Mouse (Mus musculus) right cerebral cortex, postnatal 36 days (tissue): ENCODE measurements around the gene Zfp654.

Experiments
- DNase-seq, 2 experiments: peaks; one replicate each; pipeline ENCODE4 v3.0.0; 2022; ENCODE audit warnings: low spot score in 2 of 2, mixed read lengths in 1 of 2

Zfp654 gene

DNA sequence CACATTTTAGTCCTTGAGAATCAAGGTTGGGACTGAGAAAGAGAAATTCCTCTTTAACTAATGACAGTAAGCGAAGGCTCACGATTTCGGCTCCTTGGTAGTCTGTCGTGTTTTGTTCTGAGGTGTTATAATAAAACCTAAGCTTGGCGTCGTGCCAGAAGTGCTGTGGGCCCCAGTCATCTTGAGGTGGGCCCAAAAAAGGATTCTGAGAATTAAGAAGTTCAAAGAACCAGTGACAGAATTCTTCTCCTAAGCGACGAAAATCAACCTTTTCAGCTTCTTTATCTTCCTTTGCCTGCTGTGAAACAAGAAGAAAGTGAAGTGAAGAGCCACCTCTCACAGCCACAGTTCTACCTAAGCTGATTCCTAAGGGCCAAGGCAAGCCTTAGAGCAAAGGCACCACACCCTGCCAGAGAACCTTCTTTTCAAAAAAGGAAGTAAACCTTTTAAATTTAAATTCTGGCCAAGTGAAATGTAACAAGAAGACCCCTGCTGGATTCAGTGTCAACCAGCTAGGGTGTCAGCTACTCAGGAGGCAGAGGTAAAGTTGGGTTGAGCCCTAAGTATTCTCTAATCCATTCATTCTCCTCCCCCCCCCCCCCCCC is 84.7 kb downstream of the Zfp654 start:
- DNase-seq, result no peak

DNA sequence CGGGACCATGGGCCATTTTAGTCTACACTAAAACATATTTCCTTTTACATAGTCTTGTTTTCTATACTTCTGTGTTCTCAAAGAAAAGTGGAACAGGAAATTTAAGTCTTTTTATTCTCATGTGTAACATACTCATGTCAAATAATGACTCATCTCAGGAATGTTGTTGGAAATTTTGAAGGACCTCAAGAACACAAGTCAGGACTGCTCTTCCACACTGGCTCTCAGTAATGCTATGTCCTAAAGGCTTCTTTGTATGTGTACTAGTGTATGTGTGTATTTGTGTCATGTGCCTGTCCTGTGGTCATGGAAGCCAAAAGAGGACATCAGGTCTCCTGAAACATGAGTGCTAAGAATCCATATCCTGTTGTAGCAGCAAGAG is 92.2 kb downstream of the Zfp654 start:
- no peak for DNase-seq

GRCm38 (mm10) chr16:64758561-64759244 is 92.7 kb downstream of the Zfp654 start:
- DNase-seq, result no peak

DNA sequence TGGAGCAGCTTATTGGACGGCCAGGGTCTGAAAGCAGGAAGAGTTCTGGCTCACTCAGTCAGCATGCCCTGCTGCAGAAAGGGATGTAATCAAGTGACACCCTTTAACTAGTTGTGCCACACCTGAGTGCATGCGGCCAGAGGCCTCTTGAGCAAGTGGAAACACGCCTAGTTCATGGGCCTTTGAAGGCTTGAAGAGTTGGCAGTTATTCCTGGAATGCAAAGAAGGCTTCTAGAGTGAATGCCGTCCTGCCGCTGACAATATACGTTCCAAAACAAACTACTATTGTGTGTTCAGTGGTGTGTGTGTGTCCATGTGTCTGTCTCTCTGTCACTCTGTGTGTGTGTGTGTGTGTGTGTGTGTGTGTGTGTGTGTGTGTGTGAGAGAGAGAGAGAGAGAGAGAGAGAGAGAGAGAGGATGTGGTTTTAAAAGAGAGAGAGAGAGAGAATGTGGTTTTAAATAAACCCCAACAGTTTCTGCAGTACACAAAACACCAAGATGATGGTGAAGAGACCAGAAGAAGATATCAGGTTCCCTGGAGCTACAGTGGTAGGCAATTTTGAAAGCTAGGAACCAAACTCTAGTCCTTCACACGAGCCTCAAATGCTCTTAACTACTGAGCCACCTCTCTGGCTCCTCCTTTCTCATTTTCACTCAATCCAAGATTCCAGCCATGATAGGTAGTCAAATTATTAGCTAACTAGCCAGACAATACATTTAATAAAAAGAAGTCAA is 93.6 kb downstream of the Zfp654 start:
- DNase-seq, result no peak

GRCm38 (mm10) chr16:64756321-64756720 is 95.1 kb downstream of the Zfp654 start:
- no peak for DNase-seq

- DNase-seq, result no peak
Observed at GRCm38 (mm10) chr16:64754743-64755139, 96.7 kb downstream of the Zfp654 start.

DNA sequence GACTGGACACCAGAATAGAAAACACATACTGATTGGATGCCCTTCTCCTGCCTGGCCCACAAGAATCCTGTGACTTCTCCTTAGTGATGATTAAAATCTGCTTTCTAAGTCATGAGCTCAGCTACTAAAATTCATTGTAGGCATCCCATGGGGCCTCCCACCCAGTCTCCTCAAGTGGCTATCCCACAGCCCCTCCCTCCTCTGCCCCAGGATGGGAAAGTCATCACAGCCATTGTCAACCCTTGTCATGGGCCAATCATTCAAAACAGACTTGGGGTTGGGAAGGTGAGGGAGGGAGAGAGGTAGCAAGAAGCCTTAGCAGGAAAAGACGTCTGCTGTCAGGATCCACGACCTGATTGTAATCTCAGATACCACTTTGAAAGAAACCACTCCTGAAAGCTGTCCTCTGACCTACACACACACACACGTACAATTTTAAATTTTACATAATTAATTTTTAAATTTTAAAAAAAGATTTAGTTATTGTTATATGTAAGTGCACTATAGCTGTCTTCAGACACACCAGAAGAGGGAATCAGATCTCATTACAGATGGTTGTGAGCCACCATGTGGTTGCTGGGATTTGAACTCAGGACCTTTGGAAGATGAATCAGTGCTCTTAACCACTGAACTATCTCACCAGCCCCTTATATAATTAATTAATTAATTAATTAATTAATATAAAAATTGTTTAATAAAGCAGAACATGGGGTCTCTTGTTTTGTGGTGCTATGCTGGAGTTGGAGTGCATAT is 97.3 kb downstream of the Zfp654 start:
- no peak for DNase-seq

GRCm38 (mm10) chr16:64748237-64748636 is 103.2 kb downstream of the Zfp654 start:
- peak; percentile 35 to 66 for DNase-seq

- no peak for DNase-seq
Observed at GRCm38 (mm10) chr16:64745089-64745488, 106.4 kb downstream of the Zfp654 start.

GRCm38 (mm10) chr16:64737289-64737688 is 114.2 kb downstream of the Zfp654 start:
- no peak for DNase-seq
